Mouse (Mus musculus): ENCODE results near the gene Snrnp25.

DNA sequence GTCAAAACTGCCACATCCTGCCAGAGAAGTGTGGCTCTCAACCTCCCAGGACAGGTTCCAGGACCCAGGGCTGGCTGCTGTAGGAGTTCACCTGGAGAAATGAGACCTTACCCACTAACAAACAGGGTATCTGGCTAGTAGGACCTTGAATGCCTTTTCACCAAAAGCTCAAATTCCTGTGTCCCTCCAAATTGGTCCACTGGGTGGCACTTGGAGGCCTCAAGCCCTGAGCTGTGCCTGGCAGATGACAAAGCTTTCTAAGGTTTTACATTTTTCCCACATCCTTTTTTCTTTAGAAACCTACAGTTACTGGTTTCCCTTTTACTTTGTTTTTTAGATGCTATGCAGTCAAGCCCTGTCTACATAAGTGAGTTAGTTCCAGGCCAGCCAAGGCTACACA, 41.9 kb downstream of the Snrnp25 start:
- TF ChIP-seq CTCF (IDR thresholded peaks at IDR 0.05; ENCODE audit: low read depth, low read length) = no peak
- no peak for TF ChIP-seq POLR2A (IDR thresholded peaks at IDR 0.05; ENCODE audit: insufficient read depth, low read length)
- TF ChIP-seq EP300 (IDR thresholded peaks at IDR 0.05; ENCODE audit: insufficient read depth, low read depth, low read length) = no peak

All from ES-Bruce4 (cell line).